Mouse (Mus musculus) G1E (cell line): ENCODE results near the gene Slc44a1. TPM values are rescaled to one million over a fixed set of nuclear protein-coding genes. Genes with fewer than 3 reads are reported as not detected.
A peak's percentile ranks its signal among the peaks of the same experiment; 100 is the strongest.

Experiments used
- ATAC-seq: 2 replicates; pipeline ENCODE4 v1.8.0; 2016; ENCODE audit warnings: mild to moderate bottlenecking; ENCODE audit not compliant: insufficient number of reproducible peaks, poor library complexity, low FRiP score, severe bottlenecking; ENCODE audit errors: extremely low read depth
- DNase-seq: peaks from one replicate; pipeline ENCODE4 v3.0.0; 2012; ENCODE audit warnings: low spot score
- H3K27me3 ChIP-seq: 2 replicates; pipeline ENCODE4 v1.6.1; 2012; ENCODE audit warnings: mild to moderate bottlenecking, low read length, inconsistent platforms; ENCODE audit not compliant: insufficient read depth
- H3K36me3 ChIP-seq: replicated peaks from 2 replicates; pipeline ENCODE3; 2012; ENCODE audit warnings: mild to moderate bottlenecking, inconsistent platforms
- H3K4me1 ChIP-seq: 2 replicates; pipeline ENCODE4 v1.6.1; 2012; ENCODE audit warnings: low read depth, low read length, inconsistent platforms, mixed read lengths; ENCODE audit not compliant: insufficient read depth
- H3K4me3 ChIP-seq: 2 replicates; pipeline ENCODE4 v1.5.1; 2012; ENCODE audit warnings: low read depth, mild to moderate bottlenecking, inconsistent platforms, low read length, moderate library complexity, mixed read lengths
- H3K9me3 ChIP-seq: replicated peaks from 2 replicates; pipeline ENCODE4 v1.6.1; 2012; ENCODE audit warnings: inconsistent platforms
- CTCF ChIP-seq: IDR thresholded peaks from 2 replicates; pipeline ENCODE4 v1.5.1; 2012; ENCODE audit warnings: low read depth, low read length, inconsistent platforms, mixed read lengths
- GATA1 ChIP-seq: IDR thresholded peaks from 2 replicates; pipeline ENCODE4 v1.6.1; 2012; ENCODE audit warnings: borderline replicate concordance, low read length, inconsistent platforms, mixed read lengths
- GATA2 ChIP-seq: IDR thresholded peaks from 2 replicates; pipeline ENCODE4 v1.6.1; 2012; ENCODE audit warnings: low read depth, low read length, inconsistent platforms, borderline replicate concordance
- POLR2AphosphoS5 ChIP-seq: IDR thresholded peaks from 2 replicates; pipeline ENCODE4 v1.6.1; 2012; ENCODE audit warnings: low read depth, low read length, inconsistent platforms; ENCODE audit not compliant: insufficient replicate concordance
- TAL1 ChIP-seq: conservative IDR thresholded peaks from 2 replicates; pipeline ENCODE4 v1.6.1; 2012; ENCODE audit warnings: low read depth, low read length, inconsistent platforms, mixed read lengths
- polyA plus RNA-seq: library from polyadenylated mRNA; stranded (reverse); fragments of >175 nt; gene quantifications from 2 replicates; pipeline ENCODE4 v1.2.3, GENCODE M21; 2012
- total RNA-seq, 2 experiments: library from RNA; stranded (forward) in 1 of 2; stranded (reverse) in 1 of 2; fragments of 200-1000 nt in 1 of 2; fragments of >200 nt in 1 of 2; fragmentation: Nextera tagmentation in 1 of 2; gene quantifications; 2 replicates each; pipeline ENCODE4 v1.2.3; 2014 to 2017

Slc44a1 gene
- total and polyA plus RNA-seq, 3 experiments: 5.2 to 44.7 (median 14.4) TPM

- H3K4me3 ChIP-seq: no peak overlapping the region
- H3K9me3 ChIP-seq: no peaks in the 10 kb centered on the region
- no peaks in the 10 kb centered on the region for H3K27me3 ChIP-seq
- TF ChIP-seq TAL1 (no peak), GATA2 (no peak), GATA1 (no peak), POLR2AphosphoS5 (no peak), CTCF (no peak)
- peaks cover 26% of the 10 kb centered on the region for H3K4me1 ChIP-seq
- DNase-seq (no peak), ATAC-seq (no peak)
- H3K36me3 ChIP-seq: peaks cover 11% of the 10 kb centered on the region
Measured at GRCm38 (mm10) chr4:53475230-53475952, 35.2 kb downstream of the Slc44a1 start.

DNA sequence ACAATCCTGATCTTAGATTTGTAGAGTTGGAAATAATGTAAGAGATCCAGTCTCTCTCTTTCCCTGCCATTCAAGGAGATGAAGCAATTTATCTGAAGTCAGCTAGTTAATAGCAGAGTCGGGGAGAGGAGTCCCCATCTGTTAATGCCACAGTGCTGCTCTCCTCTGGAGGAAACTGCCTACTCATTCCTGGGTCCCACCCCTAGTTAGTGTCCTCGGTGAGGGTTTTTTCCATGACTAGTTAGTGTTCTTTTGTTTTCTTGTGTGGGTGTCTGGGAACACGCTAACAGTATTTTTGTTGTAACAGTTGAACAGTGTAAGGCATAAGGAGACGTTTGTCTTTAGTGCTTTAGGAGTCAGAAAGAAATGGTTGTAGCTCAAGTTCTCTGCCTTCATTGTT lies 38.4 kb downstream of the Slc44a1 start:
- peaks cover 26% of the 10 kb centered on the region for H3K4me1 ChIP-seq
- ATAC-seq (peak; percentile 74), DNase-seq (peak; percentile 58)
- no peak for TF ChIP-seq GATA1
- no peak for TF ChIP-seq CTCF
- no peak for TF ChIP-seq TAL1
- no peaks in the 10 kb centered on the region for H3K9me3 ChIP-seq
- H3K36me3 ChIP-seq: peaks cover 19% of the 10 kb centered on the region
- no peak overlapping the region for H3K4me3 ChIP-seq
- H3K27me3 ChIP-seq: no peaks in the 10 kb centered on the region

- Histone ChIP-seq H3K27me3 (no peaks in the 10 kb centered on the region), H3K4me1 (peaks cover 23% of the 10 kb centered on the region), H3K36me3 (peaks cover 35% of the 10 kb centered on the region), H3K4me3 (no peak overlapping the region), H3K9me3 (no peaks in the 10 kb centered on the region)
- TF ChIP-seq TAL1: no peak
- TF ChIP-seq POLR2AphosphoS5: no peak
- TF ChIP-seq GATA2: no peak
- no peak for TF ChIP-seq CTCF
- no peak for TF ChIP-seq GATA1
- ATAC-seq: no peak
- DNase-seq: no peak
Measured at GRCm38 (mm10) chr4:53487216-53488188, 47.3 kb downstream of the Slc44a1 start.

DNA sequence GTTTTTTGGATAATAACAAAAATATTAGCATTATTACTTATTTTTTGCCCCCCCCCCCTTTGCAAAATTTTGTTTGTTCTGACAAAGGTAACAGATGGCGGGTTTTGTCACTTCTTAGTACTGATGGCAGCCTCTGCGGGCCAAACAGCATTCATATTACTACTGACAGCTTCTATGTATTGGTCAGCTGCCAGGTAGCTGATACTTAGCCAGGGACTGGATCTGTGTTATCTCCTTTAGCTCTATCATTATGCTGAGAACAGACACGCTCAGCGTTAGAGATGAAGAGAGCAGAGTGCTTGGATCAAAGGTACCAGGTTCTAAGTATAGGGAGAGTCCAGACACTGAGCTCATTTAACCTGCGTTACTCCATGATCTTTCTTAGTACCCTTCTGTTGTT lies 48.6 kb downstream of the Slc44a1 start:
- Histone ChIP-seq H3K27me3 (no peaks in the 10 kb centered on the region), H3K4me3 (no peak overlapping the region), H3K9me3 (no peaks in the 10 kb centered on the region), H3K36me3 (peaks cover 35% of the 10 kb centered on the region), H3K4me1 (peaks cover 26% of the 10 kb centered on the region)
- no peak for DNase-seq
- ATAC-seq: no peak
- TF ChIP-seq GATA2 (no peak), GATA1 (no peak), TAL1 (no peak), CTCF (no peak), POLR2AphosphoS5 (no peak)

DNA sequence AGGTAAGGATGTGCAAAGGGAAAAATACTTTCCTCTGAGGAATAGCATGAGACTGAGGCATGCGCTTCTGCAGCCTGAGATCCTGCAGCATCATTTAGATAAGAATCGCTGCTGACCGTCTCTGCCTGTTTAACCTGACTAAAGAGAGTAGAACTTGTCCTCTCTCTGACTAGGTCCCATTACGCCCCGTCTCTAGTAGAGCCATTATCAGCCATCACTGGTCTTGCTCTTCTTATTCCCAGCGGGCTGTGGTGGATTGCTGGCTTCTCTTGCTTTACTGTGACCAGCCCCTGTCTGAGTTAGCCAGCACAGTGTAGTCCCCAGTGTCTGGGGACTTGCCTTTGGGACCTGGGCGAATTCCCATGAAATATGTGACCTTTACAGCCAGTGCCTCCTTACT lies 50.2 kb downstream of the Slc44a1 start:
- no peak for TF ChIP-seq TAL1
- no peak for TF ChIP-seq GATA2
- Histone ChIP-seq H3K36me3 (peaks cover 38% of the 10 kb centered on the region), H3K4me1 (peaks cover 26% of the 10 kb centered on the region), H3K4me3 (no peak overlapping the region), H3K27me3 (no peaks in the 10 kb centered on the region), H3K9me3 (no peaks in the 10 kb centered on the region)
- no peak for ATAC-seq
- DNase-seq: no peak

DNA sequence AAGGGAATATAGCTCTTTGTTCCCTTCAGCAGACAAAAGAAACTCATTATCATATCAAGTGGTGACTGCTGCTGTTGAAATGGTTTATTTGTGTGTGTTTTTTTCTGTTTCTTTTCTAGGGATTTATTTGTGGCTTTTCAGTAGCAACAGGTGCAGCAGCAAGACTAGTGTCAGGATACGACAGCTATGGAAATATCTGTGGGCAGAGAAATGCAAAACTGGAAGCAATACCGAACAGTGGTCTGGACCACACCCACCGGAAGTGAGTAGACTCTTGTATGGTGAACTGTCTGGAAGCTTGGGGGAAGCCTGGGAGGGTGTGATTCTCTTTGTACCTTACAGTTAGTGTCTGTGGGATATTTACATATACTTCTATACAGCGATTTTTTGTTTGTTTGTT lies 51.1 kb downstream of the Slc44a1 start:
- ATAC-seq (peak; percentile 73), DNase-seq (peak; percentile 15)
- Histone ChIP-seq H3K4me3 (no peak overlapping the region; the same call in 1 of the 2 replicates), H3K36me3 (peaks cover 36% of the 10 kb centered on the region), H3K27me3 (no peaks in the 10 kb centered on the region), H3K4me1 (peaks cover 23% of the 10 kb centered on the region), H3K9me3 (no peaks in the 10 kb centered on the region)
- TF ChIP-seq POLR2AphosphoS5: no peak
- no peak for TF ChIP-seq CTCF
- TF ChIP-seq GATA2: no peak
- TF ChIP-seq TAL1: no peak
- no peak for TF ChIP-seq GATA1
